Mouse (Mus musculus): ENCODE measurements around the gene Tet1.

- TF ChIP-seq POLR2A (IDR thresholded peaks at IDR 0.05; ENCODE audit: insufficient read depth, low read length) (no peak), CTCF (IDR thresholded peaks at IDR 0.05; ENCODE audit: low read depth, low read length) (no peak)
These were observed 34.0 kb downstream of the Tet1 start for GRCm38 (mm10) chr10:62874828-62875227.

Measured in ES-Bruce4 (cell line).